ENCODE assay signal across 23 mouse cellular contexts in genomic region chr11:106987384-106987783, GRCm38 (mm10). TPM values are rescaled to one million over a fixed set of nuclear protein-coding genes. Genes with fewer than 3 reads are reported as not detected.
A peak's percentile ranks its signal among the peaks of the same experiment; 100 is the strongest.
DNase-seq lines count a peak whose midpoint lies in the region; ATAC-seq and TF ChIP-seq lines count a peak whose summit lies in the region.
"Had no signal": no experiment of that assay in that cellular context is flagged by ENCODE, and none has a peak within 500 bp of the region (broad histone marks: within the 10 kb centered on the region; RNA-seq: fewer than 3 reads in every experiment).

No protein-coding gene starts in this region.

- no peak for DNase-seq in liver, embryonic 11.5 days (ENCODE audit: low spot score)
- DNase-seq in liver (no peak), ZHBTc4 (ENCODE audit: low read depth, low spot score) (peak; percentile 39)
- no peak for DNase-seq in right cerebral cortex, postnatal 4 days
- no peak for DNase-seq in heart, adult 8-10 months (ENCODE audit: low spot score)
- no peak for DNase-seq in right cerebral cortex, postnatal 14 days
- DNase-seq: adrenal gland, adult 8-10 months; adrenal gland, postnatal 36 days; cerebellum, adult 2 months; cerebellum, postnatal 14 days; embryo, embryonic 11 days; heart, adult 18-20 months; heart, postnatal 14 days had no signal

- H3K27me3 ChIP-seq in liver, embryonic 11.5 days (replicated peaks; ENCODE audit: control insufficient read depth, insufficient read depth, low read length): no peaks in the 10 kb centered on the region
- no peaks in the 10 kb centered on the region for H3K27me3 ChIP-seq in ES-Bruce4 (ENCODE audit: control insufficient read depth, insufficient read depth, low read length, poor library complexity, severe bottlenecking)
- H3K27me3 ChIP-seq: embryonic facial prominence, embryonic 12.5 days; forebrain, embryonic 15.5 days; heart, embryonic 15.5 days; hindbrain, embryonic 13.5 days; Patski had no signal

- ATAC-seq in liver, embryonic 11.5 days (replicated peaks; ENCODE audit: low FRiP score): 0 out of 2 replicates have a peak, but pooled peaks have one; percentile 32
- 0 out of 2 replicates have a peak, but pooled peaks have one; percentile 11 for ATAC-seq in megakaryocyte progenitor cell, adult 5-6 weeks (replicated peaks; ENCODE audit: poor library complexity)
- ATAC-seq: forebrain, embryonic 15.5 days; hindbrain, postnatal 0 days; Patski had no signal

- no peak for TF ChIP-seq CTCF in ES-Bruce4 (IDR thresholded peaks at IDR 0.05; ENCODE audit: low read depth, low read length)

- H3K36me3 ChIP-seq in liver, embryonic 11.5 days (ENCODE audit: control insufficient read depth, insufficient read depth, low read length): peaks cover 37% of the 10 kb centered on the region; the same call in 1 of the 2 replicates
- peaks cover 56% of the 10 kb centered on the region for H3K36me3 ChIP-seq in ES-Bruce4 (ENCODE audit: control insufficient read depth, insufficient read depth, low read length, poor library complexity, severe bottlenecking)

- no peaks in the 10 kb centered on the region for H3K4me1 ChIP-seq in liver, embryonic 11.5 days (replicated peaks; ENCODE audit: control insufficient read depth, insufficient read depth, low read length)
- peaks cover 1% of the 10 kb centered on the region for H3K4me1 ChIP-seq in ES-Bruce4 (ENCODE audit: control insufficient read depth, insufficient read depth, low read length)
- H3K4me1 ChIP-seq: embryonic facial prominence, embryonic 12.5 days; forebrain, embryonic 15.5 days; hindbrain, embryonic 13.5 days had no signal

- no peak overlapping the region for H3K4me2 ChIP-seq in liver, embryonic 11.5 days
- H3K4me2 ChIP-seq: embryonic facial prominence, embryonic 12.5 days; forebrain, embryonic 15.5 days; heart, embryonic 11.5 days; heart, embryonic 15.5 days; hindbrain, embryonic 13.5 days had no signal

- no peak overlapping the region for H3K27ac ChIP-seq in liver, embryonic 11.5 days (ENCODE audit: low read depth, low read length)
- peak overlapping the region; percentile 38 for H3K27ac ChIP-seq in ES-Bruce4 (ENCODE audit: insufficient read depth, low read length)
- H3K27ac ChIP-seq: embryonic facial prominence, embryonic 12.5 days; forebrain, embryonic 15.5 days; heart, embryonic 15.5 days; hindbrain, embryonic 13.5 days; hindbrain, postnatal 0 days had no signal

- H3K4me3 ChIP-seq in liver, embryonic 11.5 days (ENCODE audit: low read depth, low read length): no peak overlapping the region
- no peak overlapping the region for H3K4me3 ChIP-seq in ES-Bruce4 (ENCODE audit: low read depth, low read length)
- H3K4me3 ChIP-seq: embryonic facial prominence, embryonic 12.5 days; forebrain, embryonic 15.5 days; heart, embryonic 15.5 days; hindbrain, embryonic 13.5 days had no signal

- no peak overlapping the region for H3K9ac ChIP-seq in liver, embryonic 11.5 days (ENCODE audit: low read depth, low read length)
- H3K9ac ChIP-seq in ES-Bruce4 (ENCODE audit: low read depth, poor library complexity, severe bottlenecking): no peak overlapping the region
- H3K9ac ChIP-seq: embryonic facial prominence, embryonic 12.5 days; forebrain, embryonic 15.5 days; heart, embryonic 15.5 days; hindbrain, embryonic 13.5 days had no signal

- 72% methylated on average over 2 of the region's 2 CpGs for WGBS in liver, embryonic 11.5 days

- H3K9me3 ChIP-seq in liver, embryonic 11.5 days (ENCODE audit: control insufficient read depth, low read length): no peaks in the 10 kb centered on the region
- H3K9me3 ChIP-seq in ES-Bruce4 (replicated peaks; ENCODE audit: control insufficient read depth, insufficient read depth, low read length, poor library complexity, severe bottlenecking): no peaks in the 10 kb centered on the region
- H3K9me3 ChIP-seq: embryonic facial prominence, embryonic 12.5 days; forebrain, embryonic 15.5 days; heart, embryonic 15.5 days; hindbrain, embryonic 13.5 days had no signal

- no peak for TF ChIP-seq EP300 in ES-Bruce4 (IDR thresholded peaks at IDR 0.05; ENCODE audit: insufficient read depth, low read depth, low read length)

- no peak for TF ChIP-seq POLR2A in ES-Bruce4 (IDR thresholded peaks at IDR 0.05; ENCODE audit: insufficient read depth, low read length)

RNA-seq across cellular contexts. Expression of gene Kpna2, which starts 12.0 kb away (rescaled TPM):
- 448 and 517 TPM in 2 replicates for polyA plus RNA-seq in liver, embryonic 11.5 days (2014; fragmentation: Nextera tagmentation; extraction: Ambion mirVana)
- polyA plus RNA-seq in ES-Bruce4 (2011; ENCODE audit: insufficient read depth, insufficient read length, low read depth, missing spikeins): 487 and 560 TPM in 2 replicates
- 322 and 354 TPM in 2 replicates for total RNA-seq in megakaryocyte progenitor cell, adult 5-6 weeks (2015)
- 249 and 283 TPM in 2 replicates for total RNA-seq in megakaryocyte progenitor cell, adult 5-6 weeks (2017)
- 10 to 100 TPM; 53.9 to 86.8 (median 74.8) TPM for total RNA-seq in heart, adult 8-10 months (2022)

RNA-seq across cellular contexts. Expression of gene 1810010H24Rik, which starts 38.1 kb away (rescaled TPM):
- 1.9 and 2.1 TPM in 2 replicates for polyA plus RNA-seq in liver, embryonic 11.5 days (2014; fragmentation: Nextera tagmentation; extraction: Ambion mirVana)
- polyA plus RNA-seq in ES-Bruce4 (2011; ENCODE audit: insufficient read depth, insufficient read length, low read depth, missing spikeins): 1.4 and 3.0 TPM in 2 replicates
- not detected in 2 replicates for total RNA-seq in megakaryocyte progenitor cell, adult 5-6 weeks (2015)
- total RNA-seq in megakaryocyte progenitor cell, adult 5-6 weeks (2017): not detected in 2 replicates
- total RNA-seq in heart, adult 8-10 months (2022): 1 to 10 TPM; 1.7 to 2.7 (median 2.1) TPM
- total RNA-seq: hematopoietic stem cell, adult 5-6 weeks had no signal
